Mouse (Mus musculus): ENCODE results near the gene Tenm4. TPM values are rescaled to one million over a fixed set of nuclear protein-coding genes. Genes with fewer than 3 reads are reported as not detected.

Tenm4 gene
- 100 to 1,000 TPM in 1 of 2 experiments, 10 to 100 TPM in 1; 96.7 to 119 TPM for total RNA-seq (2021)

DNA sequence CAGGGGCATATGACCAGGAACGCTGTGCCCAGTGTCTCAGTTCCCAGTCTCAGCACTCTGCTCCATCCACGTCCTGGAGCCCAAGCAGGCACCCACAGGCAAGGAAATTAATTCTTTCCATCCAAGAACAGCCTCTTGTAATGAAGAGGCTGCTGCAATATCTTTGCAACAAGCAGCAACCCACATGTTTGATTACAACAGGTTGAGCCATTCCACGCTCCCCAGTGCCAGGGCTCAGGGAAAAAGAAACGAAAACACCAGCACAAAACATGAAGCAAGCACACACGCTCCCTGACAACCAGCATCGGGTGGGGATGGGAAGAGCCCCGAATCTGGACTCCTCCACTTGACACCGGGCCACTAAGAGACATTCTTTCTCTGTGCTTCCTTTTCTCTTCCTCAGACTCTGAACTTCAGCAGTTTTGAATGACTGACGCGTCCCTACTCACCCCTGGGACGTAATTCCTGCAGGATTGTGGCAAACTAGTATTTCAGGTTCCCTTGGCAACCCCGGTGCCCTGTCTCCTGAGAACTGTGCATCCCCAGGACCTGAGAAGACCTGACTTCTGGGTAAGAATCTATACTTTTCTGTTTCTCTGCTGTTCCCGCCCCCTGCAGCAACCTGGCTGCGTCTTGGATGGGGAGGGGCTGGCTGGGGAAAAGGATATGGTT is at the start of gene Tenm4:
TSS of gene Tenm4 (plus strand) at position 323 of the 672 bp plus-strand sequence.
- DNase-seq (ENCODE audit: extremely low spot score in 1 of 2, low spot score in 1 of 2): no peak

DNA sequence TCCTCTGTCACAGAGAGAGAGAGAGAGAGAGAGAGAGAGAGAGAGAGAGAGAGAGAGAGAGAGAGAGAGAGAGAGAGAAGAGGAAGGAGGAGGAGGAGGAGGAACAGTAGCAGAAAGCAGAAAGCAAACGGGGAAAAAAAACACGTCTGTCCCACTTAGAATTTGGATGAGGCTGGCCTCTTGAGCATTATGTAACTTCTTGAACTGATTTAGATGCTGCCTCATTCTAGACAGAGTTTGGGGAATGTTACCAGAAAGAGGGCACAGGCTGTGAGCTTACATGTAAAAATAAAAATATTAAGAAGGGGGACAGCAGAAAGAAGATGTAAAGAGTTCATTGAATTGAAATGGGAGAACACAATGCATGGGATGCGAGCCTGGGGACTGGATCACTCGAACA is 40.3 kb upstream of the Tenm4 start:
- DNase-seq (ENCODE audit: extremely low spot score in 1 of 2, low spot score in 1 of 2): no peak

DNA sequence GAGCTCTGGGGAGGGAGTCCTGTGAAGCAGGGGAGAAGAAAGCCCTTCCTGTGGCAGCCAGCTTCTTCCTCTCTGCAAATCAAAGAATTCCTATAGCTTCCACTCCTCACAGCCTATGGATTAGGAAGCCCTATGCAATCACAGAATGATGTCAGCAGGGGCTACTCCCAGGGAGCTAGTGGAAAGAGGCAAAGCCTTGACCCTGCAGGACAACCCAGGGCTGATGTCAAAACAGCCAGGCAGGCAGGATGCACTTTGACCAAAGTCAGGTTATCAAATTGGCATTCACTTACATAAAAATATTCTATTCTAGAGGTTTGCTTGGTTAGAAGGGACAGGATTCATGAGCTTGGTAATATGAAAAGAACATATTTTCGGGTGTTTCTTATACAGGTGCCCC is 39.9 kb upstream of the Tenm4 start:
- DNase-seq (ENCODE audit: extremely low spot score in 1 of 2, low spot score in 1 of 2): no peak

DNA sequence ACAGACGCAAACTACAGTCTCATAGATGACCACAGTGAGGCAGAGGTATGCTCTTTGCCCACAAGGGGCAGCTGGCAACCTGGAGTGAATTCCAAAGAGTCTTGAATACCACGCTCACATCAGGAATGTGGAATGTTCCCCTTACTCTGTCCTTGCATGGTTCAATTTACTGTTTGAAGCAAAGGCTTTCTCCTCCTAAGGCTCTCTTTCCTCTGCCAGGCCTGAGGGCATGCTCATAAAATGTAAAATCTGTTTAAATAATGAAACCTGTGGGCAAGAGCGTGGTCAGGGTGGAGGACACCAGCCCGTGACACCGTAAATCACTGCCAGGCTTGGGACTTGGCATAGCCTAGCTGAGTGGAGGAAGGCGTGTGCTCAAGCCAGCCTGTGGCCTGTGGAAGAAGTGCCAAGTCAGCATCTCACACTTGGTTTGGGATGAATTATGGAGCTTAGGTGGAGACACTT is 34.5 kb upstream of the Tenm4 start:
- no peak for DNase-seq (ENCODE audit: extremely low spot score in 1 of 2, low spot score in 1 of 2)

DNA sequence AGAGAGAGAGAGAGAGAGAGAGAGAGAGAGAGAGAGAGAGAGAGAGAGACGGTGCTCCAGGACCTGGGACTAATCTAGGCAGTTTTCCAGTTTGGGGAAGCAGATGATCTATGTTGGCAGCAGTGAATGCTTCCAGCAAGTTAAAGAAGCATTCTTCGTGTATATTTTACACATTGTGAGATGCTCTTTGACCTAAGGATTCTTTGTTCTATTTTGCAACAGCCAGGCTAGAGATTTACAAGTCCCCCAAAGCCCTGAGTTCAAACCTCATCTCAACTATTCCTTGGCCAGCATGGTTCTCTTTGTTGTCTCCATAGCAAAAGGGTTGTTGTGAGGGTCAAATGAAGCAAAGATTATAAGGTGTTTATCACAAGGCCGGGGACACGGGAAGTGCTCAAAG is 29.2 kb upstream of the Tenm4 start:
- DNase-seq (ENCODE audit: extremely low spot score in 1 of 2, low spot score in 1 of 2): no peak

DNA sequence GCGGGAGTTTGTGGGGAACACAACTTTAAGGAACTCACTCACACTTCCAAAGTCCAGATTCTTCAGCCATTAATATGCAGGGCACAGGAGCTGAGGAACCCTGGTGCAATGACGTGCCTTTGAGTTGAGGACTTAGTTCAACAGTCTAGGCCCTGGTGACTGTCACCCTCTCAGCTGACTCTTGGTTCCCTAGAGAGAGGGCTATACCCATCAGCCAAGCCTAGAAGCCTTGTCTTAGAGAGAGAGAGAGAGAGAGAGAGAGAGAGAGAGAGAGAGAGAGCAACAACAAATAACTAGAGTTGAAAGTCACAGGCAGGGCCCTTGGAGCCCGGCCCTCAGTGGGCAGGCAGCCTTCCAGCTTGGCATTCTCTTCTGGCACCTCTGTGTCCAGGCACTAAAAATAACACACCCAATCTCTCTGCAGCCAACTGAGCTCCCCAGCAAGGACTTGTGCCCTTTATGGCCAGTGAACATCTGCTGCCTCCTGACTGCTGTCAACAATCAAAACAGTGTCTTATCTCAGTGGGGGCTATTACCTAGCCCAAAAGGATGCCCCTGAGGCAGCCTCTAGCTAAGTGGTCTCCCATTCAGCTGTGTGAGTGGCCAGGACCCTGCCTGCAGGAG is 28.0 kb upstream of the Tenm4 start:
- DNase-seq (ENCODE audit: extremely low spot score in 1 of 2, low spot score in 1 of 2): peak; percentile 12 to 46

DNA sequence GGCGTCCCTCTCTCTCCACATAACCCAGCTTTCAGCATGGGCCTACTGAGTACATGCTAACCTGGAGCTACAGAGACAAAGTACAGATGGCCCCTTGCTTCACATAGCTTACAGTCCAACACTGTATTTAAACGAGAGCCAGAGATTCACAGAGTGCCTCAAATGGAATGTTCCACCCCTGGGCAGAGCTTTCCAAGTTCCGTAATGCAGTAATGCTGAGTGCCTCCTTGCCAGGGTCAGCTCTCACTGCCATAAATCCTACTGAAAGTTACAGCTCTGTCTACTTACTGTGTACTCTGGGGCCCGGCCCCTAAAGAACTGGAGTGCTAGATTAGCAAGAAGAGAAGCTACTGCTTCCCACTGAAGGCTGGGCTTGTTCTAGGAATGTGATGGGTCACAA is 23.6 kb upstream of the Tenm4 start:
- no peak for DNase-seq (ENCODE audit: extremely low spot score in 1 of 2, low spot score in 1 of 2)

DNA sequence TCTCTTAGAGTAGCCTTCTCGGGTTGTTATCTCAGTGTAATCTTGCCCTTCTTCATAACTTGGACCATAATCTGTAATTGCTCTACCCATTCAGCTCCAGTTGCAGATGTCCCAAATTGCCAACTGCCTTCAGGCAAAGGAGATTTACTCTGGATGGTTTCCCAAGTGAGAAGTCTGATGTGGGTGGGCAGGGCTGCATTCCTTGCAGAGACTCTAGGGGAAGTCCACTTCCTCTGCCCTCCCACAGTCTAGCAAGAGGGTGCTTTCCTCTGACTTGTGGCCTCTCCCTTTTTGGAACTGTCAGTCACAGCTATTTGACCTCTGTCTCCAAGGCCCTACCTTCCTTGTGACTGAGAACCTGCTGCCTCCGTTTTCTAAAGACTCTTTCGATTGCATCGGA is 22.9 kb upstream of the Tenm4 start:
- no peak for DNase-seq (ENCODE audit: extremely low spot score in 1 of 2, low spot score in 1 of 2)

DNA sequence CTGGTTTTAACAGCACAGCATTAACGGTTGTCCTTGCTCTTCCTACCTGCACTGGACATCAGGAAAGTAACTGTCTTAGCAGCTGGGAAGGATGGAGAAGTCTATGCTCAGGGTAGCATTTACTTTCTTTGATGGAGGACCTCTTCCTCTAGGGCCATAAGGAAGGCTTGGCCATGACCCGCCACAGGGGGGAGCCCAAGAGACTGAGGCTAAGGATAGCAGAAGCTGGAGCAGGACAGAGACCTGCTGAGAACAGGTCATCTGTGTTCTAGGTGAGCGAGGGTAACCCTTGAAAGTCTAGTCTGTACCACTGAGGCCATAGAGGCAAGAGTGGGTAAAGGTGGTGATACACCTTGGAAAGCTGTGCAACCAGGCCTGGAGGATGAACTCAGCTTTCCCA is 19.8 kb upstream of the Tenm4 start:
- peak; percentile 39 to 83 for DNase-seq (ENCODE audit: extremely low spot score in 1 of 2, low spot score in 1 of 2)

DNA sequence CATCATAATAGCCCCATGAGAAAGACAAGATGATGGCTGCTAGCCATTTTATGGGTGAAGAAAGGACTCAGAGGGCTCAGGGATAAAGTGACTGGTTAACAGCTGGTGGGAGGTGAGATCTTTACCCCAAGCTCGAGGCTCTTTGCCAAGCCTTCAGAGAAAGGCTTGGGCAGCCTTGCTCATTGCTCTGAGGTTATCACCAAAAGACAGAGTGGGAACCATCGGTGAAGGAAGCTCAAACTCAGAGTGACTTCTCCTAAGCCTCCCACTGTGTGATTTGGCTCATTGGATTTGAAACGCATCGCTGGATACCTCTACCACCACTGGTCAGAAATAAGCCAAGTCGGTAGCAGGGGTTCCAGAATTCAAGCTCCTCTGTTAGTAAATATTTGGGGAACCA is 19.1 kb upstream of the Tenm4 start:
- no peak for DNase-seq (ENCODE audit: extremely low spot score in 1 of 2, low spot score in 1 of 2)

DNA sequence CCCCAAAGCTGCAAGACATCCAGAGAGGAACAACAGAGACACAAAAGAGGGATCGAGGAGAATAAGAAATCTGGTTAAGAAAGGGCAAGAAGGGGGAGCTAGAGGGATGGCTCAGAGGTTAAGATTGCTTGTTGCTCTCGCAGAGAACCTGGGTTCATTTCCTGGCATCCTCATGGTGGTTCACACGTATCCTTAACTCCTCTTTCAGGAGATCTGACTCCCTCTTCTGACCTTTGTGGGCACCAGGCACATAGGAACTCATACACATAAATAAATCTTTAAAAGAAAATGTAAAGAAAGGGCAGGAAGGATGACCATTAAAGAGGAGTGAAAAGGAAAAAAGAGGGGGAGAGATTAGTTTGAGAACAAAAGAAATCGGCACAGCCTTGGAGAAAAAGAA is 18.6 kb upstream of the Tenm4 start:
- no peak for DNase-seq (ENCODE audit: extremely low spot score in 1 of 2, low spot score in 1 of 2)

DNA sequence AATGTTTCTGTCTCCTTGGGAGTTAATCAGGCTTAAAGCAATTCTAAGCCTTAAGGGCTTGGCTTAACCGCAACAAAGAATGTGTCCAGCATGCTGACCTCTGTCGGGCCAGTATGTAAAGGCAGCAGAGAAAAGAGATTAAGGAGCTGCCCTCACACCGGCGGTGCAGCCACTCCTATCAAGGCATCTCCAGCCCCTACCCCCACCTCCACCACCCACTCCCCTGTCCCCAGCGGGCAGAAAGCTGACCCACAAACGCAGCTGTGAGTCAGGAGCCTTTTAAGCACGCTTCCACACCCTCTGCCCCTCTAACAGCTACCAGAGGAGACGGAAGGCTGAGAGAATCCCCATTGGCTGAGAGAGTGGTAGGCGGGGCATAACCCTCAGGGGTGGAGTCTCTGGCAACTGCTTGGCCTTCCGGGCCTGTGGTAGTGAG is 18.1 kb upstream of the Tenm4 start:
- no peak for DNase-seq (ENCODE audit: extremely low spot score in 1 of 2, low spot score in 1 of 2)

DNA sequence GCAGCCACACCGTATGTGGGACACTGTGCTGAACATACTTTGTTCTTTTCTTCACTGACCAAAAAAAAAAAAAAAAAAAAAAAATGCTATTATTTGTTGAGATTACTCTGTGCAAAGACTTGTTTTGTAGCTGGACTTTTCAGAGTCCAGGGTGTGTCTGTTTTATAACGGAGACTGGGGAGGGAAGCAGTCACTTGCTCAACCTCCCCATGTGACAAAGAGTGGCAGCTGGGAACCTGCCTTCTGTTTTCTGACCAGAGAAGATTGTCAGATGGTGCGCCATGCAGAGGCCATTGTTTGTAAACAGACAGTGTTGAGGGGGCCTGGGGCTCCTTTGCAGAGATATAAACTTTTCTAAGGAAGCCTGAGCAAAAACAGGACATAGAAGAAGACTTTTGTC is 17.0 kb upstream of the Tenm4 start:
- DNase-seq (ENCODE audit: extremely low spot score in 1 of 2, low spot score in 1 of 2): no peak

DNA sequence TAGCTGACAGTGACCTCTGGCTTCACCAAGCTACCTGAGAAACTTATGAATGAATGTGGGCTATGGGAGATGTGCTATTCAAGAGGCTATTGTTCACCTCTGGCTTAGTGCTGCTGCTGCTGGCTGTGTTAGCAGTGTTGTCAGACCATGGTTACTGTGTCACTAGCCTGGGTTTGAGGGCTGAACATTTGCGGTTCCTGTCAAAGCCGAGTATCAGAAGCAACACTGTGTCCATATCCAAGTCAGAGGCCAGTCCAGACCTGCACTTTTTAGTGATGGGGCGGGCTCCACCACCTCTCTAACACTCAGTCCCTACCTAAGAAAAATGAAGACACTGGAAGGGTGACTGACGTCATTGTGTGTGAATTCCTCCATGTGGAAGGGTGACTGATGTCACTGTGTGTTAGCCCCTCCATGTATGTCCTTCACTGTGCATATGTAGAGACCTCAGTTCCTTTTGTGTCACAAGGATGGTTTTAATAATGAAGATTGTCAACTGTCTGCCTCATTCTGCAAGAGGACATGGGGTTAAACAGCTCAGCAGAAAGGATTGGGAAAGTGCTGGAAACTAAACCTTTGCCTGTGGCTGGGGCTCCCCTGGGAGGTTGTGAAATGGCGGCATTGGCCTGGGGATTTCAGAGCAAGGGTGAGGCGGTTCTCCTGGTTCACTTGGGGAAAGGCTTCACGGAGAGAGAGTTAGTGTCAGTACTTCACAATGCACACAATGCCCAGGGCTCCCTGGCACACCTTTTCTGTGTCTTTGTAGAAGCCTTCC is 14.4 kb upstream of the Tenm4 start:
- DNase-seq (ENCODE audit: extremely low spot score in 1 of 2, low spot score in 1 of 2): no peak

DNA sequence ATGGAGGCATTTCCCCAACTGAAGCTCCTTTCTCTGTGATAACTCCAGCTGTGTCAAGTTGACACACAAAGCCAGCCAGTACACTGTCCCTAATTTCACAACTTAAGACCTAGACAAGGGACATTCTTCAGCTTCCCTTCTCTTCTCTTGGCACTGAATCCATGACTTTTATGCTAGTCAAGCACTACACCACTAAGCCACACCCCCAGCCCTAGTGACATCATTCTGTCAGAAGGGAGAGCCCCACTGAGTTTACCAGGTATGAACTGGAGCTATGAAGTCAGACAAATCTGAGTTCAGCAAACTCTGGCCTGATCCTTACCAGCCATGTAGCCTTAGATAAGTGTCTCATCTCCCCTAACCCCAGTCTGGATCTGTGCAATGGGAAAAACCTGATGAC is 6.9 kb upstream of the Tenm4 start:
- DNase-seq (ENCODE audit: extremely low spot score in 1 of 2, low spot score in 1 of 2): no peak

DNA sequence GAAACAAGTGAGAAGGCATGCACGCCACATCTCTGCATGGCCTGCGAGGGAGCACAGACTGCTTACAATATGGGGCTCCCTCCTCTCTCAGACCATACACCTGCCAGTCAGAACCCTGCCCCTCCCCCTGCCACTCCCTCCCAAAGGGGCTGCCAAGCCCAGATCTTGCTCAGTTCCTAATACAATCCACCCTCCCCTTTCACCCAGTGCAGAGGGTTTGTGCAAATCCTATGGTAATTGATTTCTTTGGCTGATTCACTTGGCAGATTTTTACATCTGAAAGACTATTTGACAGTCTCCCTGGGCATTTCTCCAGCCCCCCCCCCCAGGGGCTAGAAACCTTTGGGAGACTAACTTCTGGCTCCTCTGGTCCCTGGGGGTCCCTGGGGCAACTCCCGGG is 2.1 kb upstream of the Tenm4 start:
- DNase-seq (ENCODE audit: extremely low spot score in 1 of 2, low spot score in 1 of 2): no peak

DNA sequence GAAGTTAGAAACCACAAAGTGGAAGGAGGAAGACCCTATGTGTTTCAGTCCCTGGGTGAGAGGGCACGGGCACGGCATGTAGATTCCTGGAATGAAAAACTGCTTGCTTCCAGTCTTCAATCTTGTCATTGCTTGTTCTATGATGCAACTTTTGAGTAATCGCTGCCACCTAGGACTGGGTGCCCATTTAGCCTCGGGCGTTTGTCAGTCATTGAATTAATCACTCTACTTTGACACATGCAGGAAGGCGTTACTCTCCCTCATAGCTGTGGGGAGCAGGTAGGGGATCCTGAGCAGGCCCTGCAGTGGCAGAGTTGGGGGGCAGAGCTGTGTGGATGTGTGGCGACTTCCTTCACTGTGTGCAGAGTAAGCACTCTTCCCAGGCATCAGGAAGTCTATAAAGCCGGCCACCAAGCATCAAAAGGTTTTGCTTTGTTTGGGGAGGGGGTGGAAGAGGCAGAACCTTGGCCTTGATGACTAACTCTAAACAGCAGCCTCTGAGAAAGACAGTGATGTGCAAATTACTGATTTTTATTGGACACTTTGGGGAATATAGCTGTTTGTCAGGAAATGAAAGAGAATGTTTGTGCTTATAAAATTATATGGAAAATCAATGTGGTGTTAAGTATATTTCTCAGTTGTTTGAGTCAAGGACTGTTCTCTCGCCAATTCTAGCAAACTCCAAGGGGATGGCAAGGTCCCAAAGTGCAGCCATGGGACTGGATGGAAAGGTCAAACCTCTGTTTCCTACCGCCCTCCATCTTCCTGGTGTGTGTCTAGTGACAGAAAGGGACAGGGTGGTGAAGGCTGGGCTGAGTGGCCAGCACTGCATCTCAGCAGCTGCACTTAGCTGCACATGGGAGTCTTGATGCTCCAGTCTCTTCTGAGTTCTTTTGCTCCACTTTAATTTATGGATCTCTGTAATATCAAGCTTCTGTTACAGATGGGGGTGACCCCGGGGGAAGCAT is 834 bp downstream of the Tenm4 start:
- DNase-seq (ENCODE audit: extremely low spot score in 1 of 2, low spot score in 1 of 2): no peak

DNA sequence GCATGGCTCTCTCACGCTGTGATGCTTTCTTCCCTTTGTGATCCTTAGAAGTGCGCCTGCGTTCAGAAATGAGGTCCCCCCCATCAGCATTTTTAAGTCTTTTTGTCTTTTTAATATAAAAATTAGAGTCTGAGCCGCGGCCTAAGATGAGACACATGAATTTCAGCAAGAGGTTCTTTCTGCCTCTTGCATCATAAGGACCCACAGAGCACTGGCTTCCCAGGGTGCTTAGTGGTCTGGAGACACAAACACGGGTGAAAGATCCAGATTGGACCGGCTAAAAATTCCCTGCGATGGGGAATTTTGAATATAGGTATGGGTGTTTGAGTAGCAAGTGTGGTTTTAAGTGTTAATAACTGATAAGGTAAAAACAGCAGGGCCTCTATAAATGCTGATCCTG is 5.7 kb downstream of the Tenm4 start:
- DNase-seq (ENCODE audit: extremely low spot score in 1 of 2, low spot score in 1 of 2): no peak

DNA sequence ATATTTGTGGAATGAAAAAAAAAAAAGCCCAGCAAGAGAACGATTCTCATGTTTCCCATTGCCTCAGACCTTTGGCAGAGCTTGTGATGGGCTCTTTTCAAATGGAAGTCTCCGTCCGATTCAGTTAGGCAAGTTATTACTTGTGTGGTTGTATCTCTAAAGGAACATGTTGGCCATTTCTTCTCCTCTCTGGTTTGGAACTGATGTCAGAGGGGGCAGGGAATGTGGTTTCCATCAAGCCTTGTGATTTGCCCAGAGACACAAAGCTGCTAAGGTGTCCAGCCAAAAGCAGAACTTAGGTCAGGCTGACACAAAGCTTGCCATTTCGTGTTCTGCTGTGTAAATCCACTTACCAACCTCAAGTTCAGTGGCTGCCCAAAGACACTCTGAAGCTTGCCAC is 10.7 kb downstream of the Tenm4 start:
- no peak for DNase-seq (ENCODE audit: extremely low spot score in 1 of 2, low spot score in 1 of 2)

DNA sequence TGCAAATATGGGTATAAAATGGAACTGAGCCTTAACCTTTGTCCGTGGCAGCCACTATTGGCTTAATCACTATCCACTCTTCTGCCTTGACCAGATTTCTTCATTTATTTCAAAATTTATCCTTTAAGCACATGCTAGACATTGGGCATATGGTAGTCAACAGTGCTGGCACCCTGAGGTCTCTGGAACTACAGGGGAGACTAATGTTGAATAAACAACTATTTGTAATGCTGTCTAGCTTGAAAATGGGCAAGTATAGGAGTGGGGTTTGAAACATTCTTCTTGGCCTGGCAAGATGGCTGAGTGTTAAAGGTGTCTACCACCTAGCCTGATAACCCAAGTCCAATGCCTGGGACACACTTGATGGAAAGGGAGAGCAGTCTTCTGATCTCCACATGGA is 12.1 kb downstream of the Tenm4 start:
- no peak for DNase-seq (ENCODE audit: extremely low spot score in 1 of 2, low spot score in 1 of 2)
